Mouse (Mus musculus) c-Kit-positive CD71-positive TER-119-positive erythroid progenitor cells, embryonic 14.5 days (primary cell): ENCODE data around the gene Mroh2a.
A peak's percentile ranks its signal among the peaks of the same experiment; 100 is the strongest.

Source experiments
- DNase-seq: peaks from one replicate; pipeline ENCODE4 v3.0.0-alpha.2; 2013; ENCODE audit warnings: low spot score

Gene Mroh2a

GRCm38 (mm10) chr1:88226670-88227379 is at the start of gene Mroh2a:
Gene Mroh2a, plus strand, starts transcription at chr1:88226986.
- DNase-seq, result no peak

GRCm38 (mm10) chr1:88179657-88180056 is 47.1 kb upstream of the Mroh2a start:
- no peak for DNase-seq

- no peak for DNase-seq
Measured at GRCm38 (mm10) chr1:88186325-88186935, 40.4 kb upstream of the Mroh2a start.

- DNase-seq, result no peak
Measured at GRCm38 (mm10) chr1:88192136-88192535, 34.6 kb upstream of the Mroh2a start.

- DNase-seq, result no peak
Measured at GRCm38 (mm10) chr1:88195687-88196086, 31.1 kb upstream of the Mroh2a start.

- no peak for DNase-seq
Measured at GRCm38 (mm10) chr1:88197443-88197842, 29.3 kb upstream of the Mroh2a start.

- no peak for DNase-seq
Measured at GRCm38 (mm10) chr1:88199996-88200395, 26.8 kb upstream of the Mroh2a start.

- DNase-seq, result no peak
Measured at GRCm38 (mm10) chr1:88200456-88200855, 26.3 kb upstream of the Mroh2a start, which contains the start of gene Ugt1a2. Gene Ugt1a2, plus strand, starts transcription at chr1:88200601.

- peak; percentile 77 for DNase-seq
Measured at GRCm38 (mm10) chr1:88205294-88205922, 21.4 kb upstream of the Mroh2a start, which contains the start of gene Dnajb3. Gene Dnajb3, minus strand, starts transcription at chr1:88205782.

- DNase-seq, result peak; percentile 83
Measured at GRCm38 (mm10) chr1:88206843-88207479, 19.8 kb upstream of the Mroh2a start.

GRCm38 (mm10) chr1:88211812-88212211 is 15.0 kb upstream of the Mroh2a start, which contains the start of gene Ugt1a1:
Gene Ugt1a1, plus strand, starts transcription at chr1:88211959.
- DNase-seq, result no peak

GRCm38 (mm10) chr1:88212341-88213045 is 14.3 kb upstream of the Mroh2a start:
- no peak for DNase-seq

GRCm38 (mm10) chr1:88213061-88213460 is 13.7 kb upstream of the Mroh2a start:
- no peak for DNase-seq

GRCm38 (mm10) chr1:88213766-88214461 is 12.9 kb upstream of the Mroh2a start:
- DNase-seq, result no peak

- DNase-seq, result no peak
Measured at GRCm38 (mm10) chr1:88214462-88214952, 12.3 kb upstream of the Mroh2a start.

- no peak for DNase-seq
Measured at GRCm38 (mm10) chr1:88215466-88216380, 11.1 kb upstream of the Mroh2a start.

- DNase-seq, result no peak
Measured at GRCm38 (mm10) chr1:88216551-88216950, 10.2 kb upstream of the Mroh2a start.

GRCm38 (mm10) chr1:88217144-88217543 is 9.6 kb upstream of the Mroh2a start:
- no peak for DNase-seq

GRCm38 (mm10) chr1:88217576-88217975 is 9.2 kb upstream of the Mroh2a start:
- DNase-seq, result no peak

- DNase-seq, result no peak
Measured at GRCm38 (mm10) chr1:88218051-88218450, 8.7 kb upstream of the Mroh2a start.
